In the genomic region with DNA sequence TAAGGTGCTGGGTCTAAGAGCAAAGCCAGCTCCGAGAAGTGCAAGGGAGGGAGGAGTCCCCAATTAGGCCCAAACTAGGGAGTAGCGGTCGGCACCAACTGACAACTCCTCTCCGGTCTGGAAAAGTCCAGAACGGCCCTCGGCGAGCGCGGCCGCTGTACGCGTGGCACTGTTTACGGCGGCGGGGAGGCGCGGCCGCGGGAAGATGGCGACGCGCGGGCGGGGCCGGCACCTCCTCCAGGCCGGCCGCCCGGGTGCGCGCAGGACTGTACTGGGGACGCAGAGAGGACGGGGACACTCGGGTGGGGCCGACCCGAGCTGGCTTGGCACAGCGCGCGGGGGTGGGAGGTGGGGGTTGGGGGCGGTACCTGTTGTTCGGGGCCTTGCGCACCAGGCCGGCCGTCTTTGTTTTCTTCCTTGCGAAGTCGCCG, we compare ENCODE assay signal across 8 mouse cellular contexts. TPM values are rescaled to one million over a fixed set of nuclear protein-coding genes. Genes with fewer than 3 reads are reported as not detected.
DNase-seq lines count a peak whose midpoint lies in the region; ATAC-seq lines count a peak whose summit lies in the region.

No protein-coding gene starts in this region.

- no peaks in the 10 kb centered on the region for H3K36me3 ChIP-seq in embryonic facial prominence, embryonic 11.5 days (replicated peaks; ENCODE audit: control insufficient read depth, insufficient read depth, low read depth, low read length)
- peaks cover 7% of the 10 kb centered on the region; the same call in 1 of the 2 replicates for H3K36me3 ChIP-seq in heart, embryonic 12.5 days
- peaks cover 4% of the 10 kb centered on the region for H3K36me3 ChIP-seq in kidney, embryonic 16.5 days (ENCODE audit: insufficient read depth, low read length)

- DNase-seq in 3134 (ENCODE audit: extremely low read depth, insufficient read length, low spot score) (peak; percentile 65), NIH3T3 (ENCODE audit: low read depth) (peak; percentile 78)
- DNase-seq in embryonic facial prominence, embryonic 11.5 days (ENCODE audit: low spot score), result peak; percentile 52
- DNase-seq in lung, postnatal 10 days, result peak; percentile 79
- peak; percentile 53 for DNase-seq in right cerebral cortex, postnatal 25 days
- DNase-seq in yolk sac, embryonic 10.5 days (ENCODE audit: low spot score), result peak; percentile 40

- H3K9ac ChIP-seq in embryonic facial prominence, embryonic 11.5 days (replicated peaks; ENCODE audit: low read length), result peak overlapping the region; percentile 80
- H3K9ac ChIP-seq in heart, embryonic 12.5 days, result peak overlapping the region; percentile 91
- peak overlapping the region; percentile 85 for H3K9ac ChIP-seq in kidney, embryonic 16.5 days (replicated peaks; ENCODE audit: low read length)

- 0 out of 2 replicates have a peak, but pooled peaks cover 3% of the 10 kb centered on the region for H3K4me1 ChIP-seq in embryonic facial prominence, embryonic 11.5 days (ENCODE audit: control insufficient read depth, insufficient read depth, low read length)
- H3K4me1 ChIP-seq in heart, embryonic 12.5 days (replicated peaks), result peaks cover 77% of the 10 kb centered on the region
- peaks cover 43% of the 10 kb centered on the region for H3K4me1 ChIP-seq in kidney, embryonic 16.5 days (ENCODE audit: insufficient read depth, low read length)

- H3K4me2 ChIP-seq in embryonic facial prominence, embryonic 11.5 days (ENCODE audit: low read depth, low read length), result peak overlapping the region; percentile 87
- peak overlapping the region; percentile 79 for H3K4me2 ChIP-seq in heart, embryonic 12.5 days
- peak overlapping the region; percentile 85 for H3K4me2 ChIP-seq in kidney, embryonic 16.5 days (replicated peaks; ENCODE audit: low read depth, low read length)

- ATAC-seq in embryonic facial prominence, embryonic 11.5 days (replicated peaks; ENCODE audit: insufficient number of reproducible peaks, low FRiP score, low TSS enrichment, low read depth), result no peak
- ATAC-seq in heart, embryonic 12.5 days (ENCODE audit: insufficient number of reproducible peaks, low FRiP score), result peak; percentile 41; the same call in 1 of the 2 replicates
- ATAC-seq in kidney, embryonic 16.5 days (ENCODE audit: low FRiP score, low TSS enrichment), result peak; percentile 24

- WGBS in embryonic facial prominence, embryonic 11.5 days, result 0% methylated on average over 45 of the region's 46 CpGs
- under 1% methylated on average over 46 of the region's 46 CpGs for WGBS in heart, embryonic 12.5 days
- WGBS in kidney, embryonic 16.5 days, result 0% methylated on average over 40 of the region's 46 CpGs

- H3K27me3 ChIP-seq in embryonic facial prominence, embryonic 11.5 days (ENCODE audit: control insufficient read depth, insufficient read depth, low read length), result no peaks in the 10 kb centered on the region
- H3K27me3 ChIP-seq in heart, embryonic 12.5 days (replicated peaks), result no peaks in the 10 kb centered on the region
- H3K27me3 ChIP-seq in kidney, embryonic 16.5 days (ENCODE audit: insufficient read depth, low read length), result no peaks in the 10 kb centered on the region

- peak overlapping the region; percentile 81 for H3K27ac ChIP-seq in embryonic facial prominence, embryonic 11.5 days (replicated peaks; ENCODE audit: low read depth, low read length)
- H3K27ac ChIP-seq in heart, embryonic 12.5 days (ENCODE audit: poor library complexity, severe bottlenecking), result peak overlapping the region; percentile 86
- peak overlapping the region; percentile 93 for H3K27ac ChIP-seq in kidney, embryonic 16.5 days (ENCODE audit: low read length)

- no peaks in the 10 kb centered on the region for H3K9me3 ChIP-seq in embryonic facial prominence, embryonic 11.5 days (replicated peaks; ENCODE audit: control insufficient read depth, low read length)
- H3K9me3 ChIP-seq in heart, embryonic 12.5 days (replicated peaks), result no peaks in the 10 kb centered on the region
- no peaks in the 10 kb centered on the region for H3K9me3 ChIP-seq in kidney, embryonic 16.5 days (ENCODE audit: low read length)

- peak overlapping the region; percentile 91 for H3K4me3 ChIP-seq in embryonic facial prominence, embryonic 11.5 days (ENCODE audit: low read depth, low read length)
- H3K4me3 ChIP-seq in heart, embryonic 12.5 days, result peak overlapping the region; percentile 93
- peak overlapping the region; percentile 94 for H3K4me3 ChIP-seq in kidney, embryonic 16.5 days (ENCODE audit: low read length)

RNA-seq across cellular contexts. Expression of gene Mxd4, which starts 0.5 kb away (rescaled TPM):
- 17.7 and 25.5 TPM in 2 replicates for polyA plus RNA-seq in embryonic facial prominence, embryonic 11.5 days (2014; fragmentation: Nextera tagmentation; extraction: Ambion mirVana)
- polyA plus RNA-seq in heart, embryonic 12.5 days (2016; fragmentation: Nextera tagmentation; extraction: Ambion mirVana), result 23.8 and 24.5 TPM in 2 replicates
- 50.2 and 50.9 TPM in 2 replicates for polyA plus RNA-seq in kidney, embryonic 16.5 days (2015; fragmentation: Nextera tagmentation; extraction: Ambion mirVana)

RNA-seq across cellular contexts. Expression of gene Haus3, which starts 17.6 kb away (rescaled TPM):
- 59.5 and 72.1 TPM in 2 replicates for polyA plus RNA-seq in embryonic facial prominence, embryonic 11.5 days (2014; fragmentation: Nextera tagmentation; extraction: Ambion mirVana)
- polyA plus RNA-seq in heart, embryonic 12.5 days (2016; fragmentation: Nextera tagmentation; extraction: Ambion mirVana), result 30.8 and 32.0 TPM in 2 replicates
- 33.7 and 36.0 TPM in 2 replicates for polyA plus RNA-seq in kidney, embryonic 16.5 days (2015; fragmentation: Nextera tagmentation; extraction: Ambion mirVana)

RNA-seq across cellular contexts. Expression of gene Poln, which starts 17.7 kb away (rescaled TPM):
- 0.21 and 0.99 TPM in 2 replicates for polyA plus RNA-seq in embryonic facial prominence, embryonic 11.5 days (2014; fragmentation: Nextera tagmentation; extraction: Ambion mirVana)
- 0.37 and 0.40 TPM in 2 replicates for polyA plus RNA-seq in heart, embryonic 12.5 days (2016; fragmentation: Nextera tagmentation; extraction: Ambion mirVana)
- polyA plus RNA-seq in kidney, embryonic 16.5 days (2015; fragmentation: Nextera tagmentation; extraction: Ambion mirVana), result 0.45 and 1.2 TPM in 2 replicates
